Mouse (Mus musculus): ENCODE results near the gene Fbxo33. TPM values are rescaled to one million over a fixed set of nuclear protein-coding genes. Genes with fewer than 3 reads are reported as not detected.

The Fbxo33 gene
- polyA plus RNA-seq (2017; shearing (Covaris generic)): 101 TPM

DNA sequence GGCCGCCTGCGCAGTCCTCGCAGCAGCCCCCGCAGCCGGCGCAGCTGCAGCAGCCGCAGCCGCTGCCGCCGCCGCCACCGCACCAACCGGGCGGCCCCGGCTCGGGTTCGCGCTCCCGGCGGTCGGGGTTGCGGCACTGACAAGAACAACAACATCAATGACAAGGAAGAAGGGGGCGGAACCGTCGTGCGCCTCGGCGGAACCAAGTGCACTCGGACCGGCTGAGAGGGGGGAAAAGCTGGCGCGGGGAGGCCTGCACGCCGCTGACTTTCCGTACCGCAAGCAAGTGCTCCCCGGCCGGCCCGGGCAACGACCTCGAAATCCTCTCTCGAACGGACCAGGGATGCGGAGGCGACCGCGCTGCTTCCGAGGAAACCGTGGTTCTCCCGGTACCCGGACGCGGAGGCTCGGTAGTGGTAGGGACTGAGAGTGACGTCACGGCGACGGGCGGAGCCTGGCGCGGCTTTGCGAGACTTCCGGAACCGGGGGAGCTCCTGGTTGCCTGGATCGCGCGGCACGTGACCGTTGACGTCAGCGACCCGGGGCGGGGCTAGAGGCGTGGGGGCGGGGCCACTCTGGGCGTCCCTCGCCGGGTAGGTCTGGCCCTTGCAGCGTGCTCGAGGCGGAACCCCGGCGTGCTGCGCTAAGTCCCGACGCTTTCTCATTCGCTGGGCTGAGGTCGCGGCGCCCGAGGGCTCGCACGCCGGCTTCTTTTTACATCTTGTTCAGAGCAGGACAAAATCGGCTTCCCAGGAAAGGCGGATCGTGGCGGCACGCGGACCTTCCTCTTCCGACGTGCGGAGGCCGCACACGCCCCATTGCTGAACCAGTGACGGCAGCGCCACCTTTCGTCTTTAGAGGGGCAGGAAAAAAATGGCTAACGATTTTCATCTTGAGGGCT is at the start of gene Fbxo33:
Fbxo33 (minus strand) TSS at position 401 of the 901 bp plus-strand sequence.

Other genes with a start within 250 kb of the Fbxo33 start
- gene Sec23a, start 207.7 kb downstream of the Fbxo33 start, polyA plus RNA-seq (2017; shearing (Covaris generic)): 25.8 TPM
- 21.1 TPM for gene Gemin2, start 206.3 kb downstream of the Fbxo33 start, polyA plus RNA-seq (2017; shearing (Covaris generic))
- 105 TPM for gene Trappc6b, start 158.3 kb downstream of the Fbxo33 start, polyA plus RNA-seq (2017; shearing (Covaris generic))
- 94.1 TPM for gene Pnn, start 152.8 kb downstream of the Fbxo33 start, polyA plus RNA-seq (2017; shearing (Covaris generic))
- gene Mia2, start 123.9 kb downstream of the Fbxo33 start, polyA plus RNA-seq (2017; shearing (Covaris generic)): 140 TPM